Mouse (Mus musculus): ENCODE measurements around the gene Gen1. TPM values are rescaled to one million over a fixed set of nuclear protein-coding genes. Genes with fewer than 3 reads are reported as not detected.
A peak's percentile ranks its signal among the peaks of the same experiment; 100 is the strongest.

Gen1 gene
- polyA plus RNA-seq (2012; rRNA removed) = 0.15 and 0.19 TPM in 2 replicates

DNA sequence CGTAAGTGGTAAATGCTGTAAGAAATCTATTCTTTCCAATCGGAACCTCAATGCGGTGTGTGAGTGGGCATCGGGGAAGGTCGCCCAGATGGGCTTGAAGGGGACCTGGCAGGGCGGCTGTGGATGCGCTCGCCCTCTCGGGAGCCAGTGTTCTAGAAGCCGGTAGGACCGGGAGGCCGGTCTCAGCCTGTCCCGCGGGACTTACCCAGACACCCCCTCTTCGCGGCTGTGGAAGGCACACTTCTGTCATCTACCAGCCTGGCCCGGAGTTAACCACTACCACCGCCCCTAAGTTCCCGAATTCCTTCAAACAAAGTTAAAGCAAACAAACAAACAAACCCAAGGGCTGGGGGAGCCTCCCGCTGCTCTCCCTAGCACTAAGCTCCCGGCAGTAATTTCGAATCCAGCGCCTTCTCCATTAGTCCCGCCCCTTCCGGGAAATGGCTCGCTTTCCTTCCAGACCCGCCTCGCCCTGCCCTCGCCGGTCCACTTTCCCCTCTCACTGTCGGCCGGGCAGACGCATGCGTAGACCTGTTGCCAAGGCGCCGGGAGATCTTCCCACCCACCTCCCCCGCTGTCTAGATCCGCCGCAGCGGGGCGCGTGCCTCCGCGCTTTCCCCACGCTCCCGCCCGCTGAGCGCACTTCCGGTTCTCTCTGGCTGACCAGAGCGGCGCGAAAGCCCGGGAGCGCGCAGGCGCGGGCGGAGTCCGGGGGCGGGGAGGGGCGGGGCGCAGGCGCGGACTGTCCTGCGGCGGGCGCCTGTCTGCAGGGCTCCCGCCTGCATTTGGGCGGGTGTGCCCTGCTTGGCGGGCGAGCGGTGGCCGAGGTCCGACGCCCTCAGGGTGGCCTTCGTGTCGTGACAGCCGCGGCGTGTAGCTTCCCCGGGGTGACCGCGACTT, at the start of gene Gen1, which contains the start of gene Smc6:
Gene Gen1 (minus strand): TSS at position 420 of the 900 bp plus-strand sequence.
Gene Smc6 (plus strand): TSS at position 505 of the 900 bp plus-strand sequence.
- H3K4me1 ChIP-seq (ENCODE audit: control insufficient read depth, insufficient read depth, low read length) = peaks cover 9% of the 10 kb centered on the region
- WGBS = under 1% methylated on average over 83 of the region's 83 CpGs
- H3K27ac ChIP-seq (ENCODE audit: insufficient read depth, low read depth, low read length) = peak within 1 kb of the TSS; percentile 84
- peak within 1 kb of the TSS; percentile 89 for H3K4me3 ChIP-seq (ENCODE audit: insufficient read depth, low read depth, low read length)
- no peaks in the 10 kb centered on the region for H3K36me3 ChIP-seq (ENCODE audit: control insufficient read depth, insufficient read depth, low read length)
- H3K27me3 ChIP-seq (replicated peaks; ENCODE audit: control insufficient read depth, insufficient read depth, low read length) = no peaks in the 10 kb centered on the region
- peak; percentile 63 for TF ChIP-seq POLR2A (IDR thresholded peaks at IDR 0.05; ENCODE audit: low read depth, low read length)
- TF ChIP-seq CTCF (conservative IDR thresholded peaks at IDR 0.05; ENCODE audit: insufficient read depth, insufficient read length, low read depth, low read length) = no peak
- peak; percentile 98 for DNase-seq

DNA sequence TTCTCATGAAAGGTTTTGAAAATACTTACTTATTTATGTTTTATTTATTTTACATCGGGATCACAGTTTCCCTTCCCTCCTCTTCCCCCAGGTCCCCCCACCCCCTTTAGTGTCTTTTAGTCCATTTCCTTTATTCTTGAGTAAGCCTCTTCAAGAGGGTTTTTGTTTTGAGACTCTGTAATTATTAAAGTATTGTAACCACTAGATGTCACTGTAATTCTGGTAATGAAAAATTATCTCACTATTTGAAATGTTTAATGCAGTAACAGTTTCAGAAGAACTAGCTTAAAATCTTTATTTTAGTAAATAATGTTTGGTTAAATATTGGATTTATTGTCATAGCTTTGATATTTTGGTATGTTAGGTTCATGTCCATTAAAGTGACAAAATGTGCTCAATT, 48.2 kb upstream of the Gen1 start:
- no peak overlapping the region for H3K4me3 ChIP-seq (ENCODE audit: insufficient read depth, low read depth, low read length)
- TF ChIP-seq CTCF (conservative IDR thresholded peaks at IDR 0.05; ENCODE audit: insufficient read depth, insufficient read length, low read depth, low read length) = no peak
- H3K27ac ChIP-seq (ENCODE audit: insufficient read depth, low read depth, low read length) = no peak overlapping the region
- no peaks in the 10 kb centered on the region for H3K27me3 ChIP-seq (replicated peaks; ENCODE audit: control insufficient read depth, insufficient read depth, low read length)
- no peak for DNase-seq
- H3K4me1 ChIP-seq (ENCODE audit: control insufficient read depth, insufficient read depth, low read length) = no peaks in the 10 kb centered on the region
- 38% methylated on average over 1 of the region's 1 CpGs for WGBS
- H3K36me3 ChIP-seq (ENCODE audit: control insufficient read depth, insufficient read depth, low read length) = peaks cover 2% of the 10 kb centered on the region; the same call in 1 of the 2 replicates

DNA sequence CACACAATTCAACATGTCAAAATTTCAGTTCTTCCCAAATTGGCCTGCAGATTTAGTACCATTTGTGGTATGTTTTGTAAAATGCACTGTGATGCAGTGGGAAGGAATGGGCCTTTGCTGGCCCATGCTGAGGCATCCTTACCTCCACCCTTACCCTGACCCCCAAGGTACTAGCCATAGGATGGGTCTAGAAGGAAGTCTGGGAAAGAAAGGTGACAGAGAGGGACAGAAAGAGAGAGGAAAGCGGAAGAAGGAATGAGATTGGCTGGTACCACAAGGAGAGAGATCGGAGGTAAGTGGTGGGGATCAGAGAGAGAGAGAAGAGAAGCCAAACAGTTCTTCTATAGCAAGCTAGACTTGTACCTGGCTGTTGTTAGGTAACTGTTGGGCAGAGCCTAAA, 45.5 kb upstream of the Gen1 start:
- Histone ChIP-seq H3K4me1 (ENCODE audit: control insufficient read depth, insufficient read depth, low read length) (0 out of 2 replicates have a peak, but pooled peaks cover 3% of the 10 kb centered on the region), H3K27me3 (replicated peaks; ENCODE audit: control insufficient read depth, insufficient read depth, low read length) (no peaks in the 10 kb centered on the region), H3K27ac (ENCODE audit: insufficient read depth, low read depth, low read length) (no peak overlapping the region), H3K36me3 (ENCODE audit: control insufficient read depth, insufficient read depth, low read length) (peaks cover 5% of the 10 kb centered on the region; the same call in 1 of the 2 replicates), H3K4me3 (ENCODE audit: insufficient read depth, low read depth, low read length) (no peak overlapping the region)
- TF ChIP-seq CTCF (conservative IDR thresholded peaks at IDR 0.05; ENCODE audit: insufficient read depth, insufficient read length, low read depth, low read length) (no peak), POLR2A (IDR thresholded peaks at IDR 0.05; ENCODE audit: low read depth, low read length) (no peak)
- WGBS = 96% methylated on average over 2 of the region's 2 CpGs
- DNase-seq = no peak

DNA sequence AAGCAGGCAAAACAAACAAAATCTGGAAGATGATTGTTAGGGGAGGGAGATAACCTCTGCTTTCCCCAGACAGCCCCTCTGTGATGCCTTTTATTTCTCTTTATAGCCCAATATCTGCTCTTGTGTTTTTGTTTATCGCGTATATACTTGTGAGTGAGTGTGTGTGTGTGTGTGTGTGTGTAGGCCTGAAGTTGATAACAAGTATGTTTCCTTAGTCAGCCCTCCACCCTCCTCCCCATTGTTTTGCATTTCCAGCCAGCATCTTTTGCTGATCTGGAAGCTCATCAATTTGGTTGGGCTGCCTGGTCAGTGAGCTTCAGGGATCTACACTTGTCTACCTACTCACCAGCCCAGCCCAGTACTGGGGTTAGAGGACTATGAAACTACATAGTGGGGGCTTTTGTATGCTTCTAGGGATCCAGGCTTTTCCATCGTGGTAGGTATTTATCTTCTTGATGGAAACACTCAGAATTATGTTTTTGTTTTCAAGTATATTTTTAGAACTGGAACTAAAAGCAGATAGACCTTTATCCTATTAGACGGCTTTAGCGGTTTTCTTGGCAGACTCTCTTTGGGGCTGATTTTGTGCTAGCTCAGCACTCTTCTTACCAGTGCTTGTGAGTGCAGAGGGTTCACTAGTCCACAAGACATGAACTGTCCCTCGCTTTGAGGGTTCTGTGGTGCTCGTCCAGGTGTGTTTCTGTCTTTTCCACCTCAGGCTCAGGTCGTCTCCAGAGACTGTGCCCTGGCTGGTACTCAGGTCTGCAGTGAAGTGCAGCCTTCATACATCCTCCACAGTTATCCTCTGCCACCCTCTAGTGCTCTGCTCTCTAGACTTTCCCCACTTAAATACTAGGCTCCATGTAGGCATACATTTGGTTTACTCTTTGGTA, 41.4 kb upstream of the Gen1 start:
- TF ChIP-seq POLR2A (IDR thresholded peaks at IDR 0.05; ENCODE audit: low read depth, low read length) (no peak), CTCF (conservative IDR thresholded peaks at IDR 0.05; ENCODE audit: insufficient read depth, insufficient read length, low read depth, low read length) (no peak)
- peak; percentile 73 for DNase-seq
- H3K4me3 ChIP-seq (ENCODE audit: insufficient read depth, low read depth, low read length) = no peak overlapping the region
- H3K27me3 ChIP-seq (replicated peaks; ENCODE audit: control insufficient read depth, insufficient read depth, low read length) = no peaks in the 10 kb centered on the region
- H3K36me3 ChIP-seq (ENCODE audit: control insufficient read depth, insufficient read depth, low read length) = peaks cover 7% of the 10 kb centered on the region
- 61% methylated on average over 8 of the region's 8 CpGs for WGBS
- 0 out of 2 replicates have a peak, but pooled peaks cover 3% of the 10 kb centered on the region for H3K4me1 ChIP-seq (ENCODE audit: control insufficient read depth, insufficient read depth, low read length)
- peak overlapping the region; percentile 41; the same call in 1 of the 2 replicates for H3K27ac ChIP-seq (ENCODE audit: insufficient read depth, low read depth, low read length)

DNA sequence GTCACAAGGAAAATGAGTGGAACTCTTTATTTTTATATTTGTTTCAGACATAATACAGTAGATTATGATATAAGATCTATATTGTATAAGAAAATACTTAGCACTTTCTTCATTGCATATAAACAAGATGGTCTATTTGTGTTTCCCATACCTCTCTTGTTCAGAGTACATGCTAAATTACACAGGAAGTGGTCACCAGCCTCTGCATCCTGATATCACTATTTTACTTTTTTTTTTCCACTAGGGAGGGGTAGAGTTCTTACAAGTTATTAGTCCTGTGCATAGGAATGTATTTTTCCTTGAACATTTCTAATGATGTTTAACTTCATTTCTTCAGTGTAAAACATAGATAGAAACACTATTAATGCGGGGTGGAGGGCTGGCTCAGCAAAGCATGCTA, 35.3 kb upstream of the Gen1 start:
- Histone ChIP-seq H3K4me1 (ENCODE audit: control insufficient read depth, insufficient read depth, low read length) (no peaks in the 10 kb centered on the region), H3K27ac (ENCODE audit: insufficient read depth, low read depth, low read length) (no peak overlapping the region), H3K4me3 (ENCODE audit: insufficient read depth, low read depth, low read length) (no peak overlapping the region), H3K36me3 (ENCODE audit: control insufficient read depth, insufficient read depth, low read length) (peaks cover 5% of the 10 kb centered on the region), H3K27me3 (replicated peaks; ENCODE audit: control insufficient read depth, insufficient read depth, low read length) (no peaks in the 10 kb centered on the region)
- TF ChIP-seq CTCF (conservative IDR thresholded peaks at IDR 0.05; ENCODE audit: insufficient read depth, insufficient read length, low read depth, low read length) = no peak
- TF ChIP-seq POLR2A (IDR thresholded peaks at IDR 0.05; ENCODE audit: low read depth, low read length) = no peak
- WGBS = 89% methylated on average over 1 of the region's 1 CpGs
- no peak for DNase-seq

DNA sequence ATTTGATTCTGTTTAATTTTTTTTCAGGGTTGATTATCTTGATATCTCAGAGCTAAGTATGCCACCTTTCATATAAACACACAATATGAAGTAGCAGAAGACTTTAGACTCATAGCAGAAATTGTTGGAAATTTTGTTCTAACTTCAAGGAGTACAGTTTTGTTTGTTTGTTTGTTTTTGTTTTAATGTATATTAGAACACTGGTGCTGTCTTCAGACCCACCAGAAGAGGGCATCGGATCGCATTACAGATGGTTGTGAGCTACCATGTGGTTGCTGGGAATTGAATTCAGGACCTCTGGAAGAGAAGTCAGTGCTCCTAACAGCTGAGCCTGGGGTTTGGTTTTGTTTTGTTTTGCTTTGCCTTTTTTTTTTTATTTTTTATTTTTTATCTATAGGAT, 20.8 kb upstream of the Gen1 start:
- Histone ChIP-seq H3K27ac (ENCODE audit: insufficient read depth, low read depth, low read length) (no peak overlapping the region), H3K4me3 (ENCODE audit: insufficient read depth, low read depth, low read length) (no peak overlapping the region), H3K4me1 (ENCODE audit: control insufficient read depth, insufficient read depth, low read length) (no peaks in the 10 kb centered on the region), H3K36me3 (ENCODE audit: control insufficient read depth, insufficient read depth, low read length) (peaks cover 20% of the 10 kb centered on the region), H3K27me3 (replicated peaks; ENCODE audit: control insufficient read depth, insufficient read depth, low read length) (no peaks in the 10 kb centered on the region)
- 92% methylated on average over 2 of the region's 2 CpGs for WGBS
- no peak for DNase-seq
- TF ChIP-seq CTCF (conservative IDR thresholded peaks at IDR 0.05; ENCODE audit: insufficient read depth, insufficient read length, low read depth, low read length) = no peak
- no peak for TF ChIP-seq POLR2A (IDR thresholded peaks at IDR 0.05; ENCODE audit: low read depth, low read length)

Measured in kidney, adult 2 months (tissue).